Mouse (Mus musculus) embryonic fibroblast, embryonic 13.5 days (primary cell): Measurements from ENCODE around the gene Cox6b1.

ENCODE experiments used
- CTCF ChIP-seq: IDR thresholded peaks from 2 replicates; pipeline ENCODE4 v1.5.1; 2011; ENCODE audit warnings: mild to moderate bottlenecking, control low read depth, low read length, moderate library complexity, borderline replicate concordance; ENCODE audit not compliant: insufficient read depth
- POLR2A ChIP-seq: IDR thresholded peaks from 2 replicates; pipeline ENCODE4 v1.6.1; 2011; ENCODE audit warnings: low read depth, mild to moderate bottlenecking, control low read depth, low read length, moderate library complexity

DNA sequence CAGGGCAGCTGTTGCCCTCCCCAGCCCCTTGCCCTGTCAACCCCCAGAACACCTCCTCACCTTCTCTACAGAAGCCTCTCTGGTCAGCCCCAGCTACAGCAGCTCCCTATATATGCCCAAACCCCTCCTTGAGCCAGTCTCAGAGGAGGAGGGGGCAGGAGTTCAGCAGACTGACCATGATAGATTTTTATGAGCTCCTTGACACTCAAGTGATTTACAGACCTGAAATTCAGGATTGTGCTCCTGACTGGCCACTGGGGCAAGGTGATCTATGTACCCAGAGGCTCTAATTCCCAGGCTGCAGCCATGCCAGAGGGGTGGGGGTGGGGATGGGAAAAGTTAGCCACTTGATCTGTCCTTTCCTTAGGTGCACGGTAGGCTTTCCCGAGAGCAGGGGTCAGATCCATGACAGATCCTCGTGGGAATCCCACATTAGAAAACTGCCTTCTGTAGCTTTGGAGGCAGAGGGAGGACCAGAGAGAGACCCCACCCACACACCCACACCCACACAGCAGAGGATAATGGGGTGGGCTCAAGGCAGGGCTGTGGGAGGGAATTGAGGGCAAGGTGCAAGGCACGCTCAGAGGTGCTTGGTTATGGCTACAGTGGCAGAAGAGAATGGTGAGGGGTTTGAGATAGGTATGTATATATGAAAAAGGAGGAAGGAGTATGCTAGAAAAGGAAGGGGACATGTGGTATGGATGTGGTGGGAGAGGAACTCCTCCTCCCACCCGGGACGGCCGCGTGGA lies 13.1 kb downstream of the Cox6b1 start, which contains the start of gene Upk1a:
- TF ChIP-seq POLR2A = no peak
- no peak for TF ChIP-seq CTCF
